Mouse (Mus musculus) lung, embryonic 15.5 days (tissue): ENCODE data around the gene Pik3c2g. TPM values are rescaled to one million over a fixed set of nuclear protein-coding genes. Genes with fewer than 3 reads are reported as not detected.

Experiments
- ATAC-seq: fragments of 200-750 bp; cut with Nextera tagmentation; 2 replicates; pipeline ENCODE4 v1.8.0; 2017; ENCODE audit warnings: moderate number of reproducible peaks, borderline replicate concordance; ENCODE audit not compliant: low FRiP score, low TSS enrichment; ENCODE audit errors: extremely low read depth
- H3K27ac ChIP-seq: fragments of 300-500 bp; sonication (generic); 2 replicates; pipeline ENCODE4 v1.5.1; 2015; ENCODE audit warnings: moderate library complexity, mild to moderate bottlenecking, inconsistent platforms
- H3K27me3 ChIP-seq: fragments of 300-500 bp; sonication (generic); 2 replicates; pipeline ENCODE4 v1.6.1; 2015; ENCODE audit warnings: inconsistent platforms
- H3K36me3 ChIP-seq: fragments of 300-500 bp; sonication (generic); 2 replicates; pipeline ENCODE4 v1.6.1; 2015; ENCODE audit warnings: inconsistent platforms
- H3K4me1 ChIP-seq: fragments of 300-500 bp; sonication (generic); 2 replicates; pipeline ENCODE4 v1.6.1; 2015; ENCODE audit warnings: inconsistent platforms
- H3K4me2 ChIP-seq: fragments of 300-500 bp; sonication (generic); 2 replicates; pipeline ENCODE4 v1.6.1; 2015; ENCODE audit warnings: inconsistent platforms, mild to moderate bottlenecking, moderate library complexity
- H3K4me3 ChIP-seq: fragments of 300-500 bp; sonication (generic); 2 replicates; pipeline ENCODE4 v1.5.1; 2015; ENCODE audit warnings: mild to moderate bottlenecking, inconsistent platforms
- H3K9ac ChIP-seq: fragments of 300-500 bp; sonication (generic); 2 replicates; pipeline ENCODE4 v1.6.1; 2015; ENCODE audit warnings: inconsistent platforms
- H3K9me3 ChIP-seq: fragments of 300-500 bp; sonication (generic); 2 replicates; pipeline ENCODE4 v1.6.1; 2016; ENCODE audit warnings: inconsistent platforms
- WGBS: fragments of 180-500 bp; shearing (Covaris S2); methylation state at CpG from one replicate; pipeline ENCODE4 v1.1.7; 2015; 5-methylcytosine and 5-hydroxymethylcytosine counted together
- polyA plus RNA-seq: library from polyadenylated mRNA; unstranded; fragments of >200 nt; fragmentation: Nextera tagmentation; extraction: Ambion mirVana; gene quantifications from 2 replicates; pipeline ENCODE4 v1.2.1, GENCODE M21; 2015

Pik3c2g gene
- polyA plus RNA-seq, 1 experiment from 2014 or later = 1.9 TPM

DNA sequence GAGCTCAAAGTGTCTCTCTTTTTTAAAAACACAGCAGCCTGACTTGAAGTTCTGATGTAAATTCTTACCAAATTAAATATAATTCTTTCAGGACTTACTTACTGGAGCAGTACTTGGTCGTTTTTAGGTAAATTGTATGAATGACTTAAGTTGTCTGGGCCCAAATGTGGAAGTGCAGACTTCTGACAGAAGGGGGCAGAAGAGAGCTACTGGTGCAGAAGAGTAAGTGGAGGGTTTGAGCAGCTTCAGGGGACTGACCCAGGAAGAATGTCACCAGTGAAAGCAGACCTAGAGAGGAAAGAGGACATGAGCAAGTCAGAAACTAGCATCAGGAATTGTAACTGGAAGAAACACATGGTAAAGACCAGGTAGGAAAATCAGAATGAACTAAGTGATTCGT is 193.0 kb downstream of the Pik3c2g start:
- no peak for ATAC-seq
- H3K27ac ChIP-seq = no peak overlapping the region

GRCm38 (mm10) chr6:139789479-139789878 is 202.5 kb downstream of the Pik3c2g start:
- no peaks in the 10 kb centered on the region for H3K9me3 ChIP-seq
- no peak overlapping the region for H3K27ac ChIP-seq
- H3K4me3 ChIP-seq = no peak overlapping the region
- H3K4me1 ChIP-seq = no peaks in the 10 kb centered on the region
- no peaks in the 10 kb centered on the region for H3K27me3 ChIP-seq
- WGBS = 24% methylated on average over 4 of the region's 4 CpGs
- no peak overlapping the region for H3K4me2 ChIP-seq
- ATAC-seq = no peak; the same call in 1 of the 2 replicates
- no peaks in the 10 kb centered on the region for H3K36me3 ChIP-seq
- H3K9ac ChIP-seq = no peak overlapping the region

More for the DNA sequence above, 193.0 kb downstream of the Pik3c2g start:
- WGBS = 78% methylated on average over 2 of the region's 2 CpGs
- Histone ChIP-seq H3K4me3 (no peak overlapping the region), H3K4me1 (peaks cover 9% of the 10 kb centered on the region; the same call in 1 of the 2 replicates), H3K9ac (no peak overlapping the region), H3K4me2 (no peak overlapping the region), H3K36me3 (no peaks in the 10 kb centered on the region), H3K9me3 (no peaks in the 10 kb centered on the region), H3K27me3 (no peaks in the 10 kb centered on the region)

DNA sequence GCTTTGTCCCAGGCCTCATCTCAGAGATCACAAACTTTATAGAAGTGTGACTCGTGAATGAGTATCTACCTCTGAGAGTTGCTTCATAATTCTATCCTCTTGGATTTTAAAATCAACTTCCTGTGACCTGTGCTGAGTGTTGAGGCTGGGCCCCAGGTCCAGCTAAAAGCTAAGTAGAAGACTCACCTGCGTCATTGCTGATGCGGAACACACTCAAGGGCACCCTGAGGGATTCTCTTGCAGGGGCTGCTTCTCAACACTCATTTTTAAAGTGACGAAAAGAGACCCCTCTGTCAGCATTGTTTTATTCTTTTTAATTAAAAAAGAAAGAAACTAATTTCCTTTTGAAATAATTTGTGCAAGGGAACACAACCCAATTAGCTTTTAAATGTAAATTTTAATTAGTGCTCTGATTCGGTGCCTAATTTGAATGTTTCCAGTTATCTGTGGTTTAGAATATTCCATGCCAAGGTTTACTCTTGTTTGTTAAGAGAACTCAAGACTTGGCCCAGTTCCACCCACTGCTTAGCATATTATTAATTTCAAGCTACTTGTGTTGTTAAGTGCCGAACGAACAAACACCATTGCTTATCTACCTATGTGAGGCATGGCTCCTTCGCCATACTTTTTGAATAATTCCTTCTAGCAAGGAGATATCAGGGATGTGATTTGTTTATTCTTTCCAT is 212.7 kb downstream of the Pik3c2g start:
- Histone ChIP-seq H3K27ac (no peak overlapping the region), H3K36me3 (no peaks in the 10 kb centered on the region), H3K4me1 (peaks cover 7% of the 10 kb centered on the region), H3K9ac (no peak overlapping the region), H3K4me3 (no peak overlapping the region), H3K4me2 (no peak overlapping the region), H3K27me3 (no peaks in the 10 kb centered on the region), H3K9me3 (no peaks in the 10 kb centered on the region)
- no peak for ATAC-seq
- WGBS = 68% methylated on average over 8 of the region's 8 CpGs

GRCm38 (mm10) chr6:139821916-139822315 is 234.9 kb downstream of the Pik3c2g start:
- no peak for ATAC-seq
- Histone ChIP-seq H3K27ac (no peak overlapping the region), H3K9ac (no peak overlapping the region), H3K27me3 (no peaks in the 10 kb centered on the region), H3K4me1 (no peaks in the 10 kb centered on the region), H3K36me3 (no peaks in the 10 kb centered on the region), H3K9me3 (no peaks in the 10 kb centered on the region), H3K4me2 (no peak overlapping the region), H3K4me3 (no peak overlapping the region)
- WGBS = 57% methylated on average over 8 of the region's 8 CpGs

- no peak for ATAC-seq
- Histone ChIP-seq H3K36me3 (no peaks in the 10 kb centered on the region), H3K9me3 (no peaks in the 10 kb centered on the region), H3K27ac (no peak overlapping the region), H3K4me3 (no peak overlapping the region), H3K9ac (no peak overlapping the region), H3K4me1 (peaks cover 15% of the 10 kb centered on the region), H3K4me2 (no peak overlapping the region), H3K27me3 (no peaks in the 10 kb centered on the region)
- WGBS = 58% methylated on average over 6 of the region's 6 CpGs
These were observed 251.2 kb downstream of the Pik3c2g start for GRCm38 (mm10) chr6:139838239-139838638.

- H3K27ac ChIP-seq = no peak overlapping the region
- no peak for ATAC-seq
- no peak overlapping the region for H3K4me3 ChIP-seq
- no peak overlapping the region for H3K4me2 ChIP-seq
- no peaks in the 10 kb centered on the region for H3K36me3 ChIP-seq
- no peak overlapping the region for H3K9ac ChIP-seq
- peaks cover 15% of the 10 kb centered on the region for H3K4me1 ChIP-seq
- H3K27me3 ChIP-seq = no peaks in the 10 kb centered on the region
- WGBS = 82% methylated on average over 3 of the region's 3 CpGs
- H3K9me3 ChIP-seq = no peaks in the 10 kb centered on the region
These were observed 251.7 kb downstream of the Pik3c2g start for GRCm38 (mm10) chr6:139838713-139839112.

DNA sequence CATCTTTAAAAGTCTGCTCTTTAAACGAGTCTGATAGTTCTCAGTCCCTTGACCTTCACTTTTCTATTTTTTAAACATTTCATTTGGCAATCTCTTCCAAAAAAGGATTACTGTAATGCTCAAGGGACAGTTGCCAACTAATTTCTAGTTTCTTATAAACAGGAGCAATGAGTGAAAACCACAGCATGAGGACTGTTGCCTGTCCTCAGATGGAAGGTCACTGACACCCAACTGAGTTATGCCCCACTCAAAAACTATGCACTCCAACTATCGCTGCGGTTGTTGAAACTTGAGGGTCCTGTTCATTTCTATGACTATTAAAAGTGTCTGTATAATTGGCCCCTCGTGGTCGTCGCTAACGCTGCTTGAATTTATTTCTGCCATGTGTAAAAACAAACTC is 252.9 kb downstream of the Pik3c2g start:
- no peak overlapping the region for H3K9ac ChIP-seq
- no peak overlapping the region for H3K4me3 ChIP-seq
- H3K4me2 ChIP-seq = no peak overlapping the region
- peaks cover 15% of the 10 kb centered on the region for H3K4me1 ChIP-seq
- ATAC-seq = peak; percentile 56; the same call in 1 of the 2 replicates
- 42% methylated on average over 7 of the region's 7 CpGs for WGBS
- H3K27me3 ChIP-seq = no peaks in the 10 kb centered on the region
- H3K27ac ChIP-seq = peak overlapping the region; percentile 35; the same call in 1 of the 2 replicates
- no peaks in the 10 kb centered on the region for H3K9me3 ChIP-seq
- no peaks in the 10 kb centered on the region for H3K36me3 ChIP-seq

- Histone ChIP-seq H3K27me3 (no peaks in the 10 kb centered on the region), H3K4me1 (peaks cover 15% of the 10 kb centered on the region), H3K36me3 (no peaks in the 10 kb centered on the region), H3K27ac (no peak overlapping the region), H3K4me2 (no peak overlapping the region), H3K4me3 (no peak overlapping the region), H3K9ac (no peak overlapping the region), H3K9me3 (no peaks in the 10 kb centered on the region)
- peak; percentile 62; the same call in 1 of the 2 replicates for ATAC-seq
- WGBS = 53% methylated on average over 8 of the region's 8 CpGs
These were observed 254.3 kb downstream of the Pik3c2g start for GRCm38 (mm10) chr6:139841272-139841671.

DNA sequence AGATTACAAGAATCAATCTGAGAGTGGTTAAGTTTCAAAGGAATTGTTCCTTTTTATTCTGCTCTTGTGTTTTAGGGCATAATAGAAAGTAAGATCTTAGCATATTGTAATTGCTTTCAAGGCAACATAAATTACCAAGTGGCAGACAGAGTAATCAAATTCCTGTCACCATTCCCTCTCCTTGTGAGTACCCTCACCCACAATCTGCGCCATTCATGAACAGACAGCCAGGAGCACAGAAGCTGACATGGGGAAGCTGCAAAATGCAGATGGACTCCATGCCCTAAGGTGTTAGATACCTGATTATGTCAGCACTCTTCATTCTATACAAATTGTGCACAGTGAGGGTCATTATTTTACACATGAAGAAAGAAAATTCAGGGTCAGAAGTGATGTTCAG is 255.6 kb downstream of the Pik3c2g start:
- Histone ChIP-seq H3K27me3 (no peaks in the 10 kb centered on the region), H3K9me3 (no peaks in the 10 kb centered on the region), H3K36me3 (no peaks in the 10 kb centered on the region), H3K4me1 (peaks cover 15% of the 10 kb centered on the region), H3K4me3 (no peak overlapping the region), H3K9ac (no peak overlapping the region), H3K4me2 (no peak overlapping the region), H3K27ac (no peak overlapping the region)
- ATAC-seq = no peak
- WGBS = 92% methylated on average over 1 of the region's 1 CpGs

GRCm38 (mm10) chr6:139843531-139843930 is 256.5 kb downstream of the Pik3c2g start:
- H3K27ac ChIP-seq = no peak overlapping the region

GRCm38 (mm10) chr6:139846889-139847544 is 260.0 kb downstream of the Pik3c2g start:
- Histone ChIP-seq H3K36me3 (no peaks in the 10 kb centered on the region), H3K4me2 (no peak overlapping the region), H3K27me3 (no peaks in the 10 kb centered on the region), H3K9me3 (no peaks in the 10 kb centered on the region), H3K27ac (no peak overlapping the region), H3K9ac (no peak overlapping the region), H3K4me3 (no peak overlapping the region), H3K4me1 (no peaks in the 10 kb centered on the region)
- WGBS = 37% methylated on average over 7 of the region's 7 CpGs
- ATAC-seq = no peak

More at GRCm38 (mm10) chr6:139843531-139843930, 256.5 kb downstream of the Pik3c2g start:
- H3K27me3 ChIP-seq = no peaks in the 10 kb centered on the region
- no peak for ATAC-seq
- no peaks in the 10 kb centered on the region for H3K9me3 ChIP-seq
- no peak overlapping the region for H3K4me2 ChIP-seq
- H3K9ac ChIP-seq = no peak overlapping the region
- 65% methylated on average over 4 of the region's 4 CpGs for WGBS
- H3K4me1 ChIP-seq = peaks cover 13% of the 10 kb centered on the region
- no peak overlapping the region for H3K4me3 ChIP-seq
- H3K36me3 ChIP-seq = no peaks in the 10 kb centered on the region

DNA sequence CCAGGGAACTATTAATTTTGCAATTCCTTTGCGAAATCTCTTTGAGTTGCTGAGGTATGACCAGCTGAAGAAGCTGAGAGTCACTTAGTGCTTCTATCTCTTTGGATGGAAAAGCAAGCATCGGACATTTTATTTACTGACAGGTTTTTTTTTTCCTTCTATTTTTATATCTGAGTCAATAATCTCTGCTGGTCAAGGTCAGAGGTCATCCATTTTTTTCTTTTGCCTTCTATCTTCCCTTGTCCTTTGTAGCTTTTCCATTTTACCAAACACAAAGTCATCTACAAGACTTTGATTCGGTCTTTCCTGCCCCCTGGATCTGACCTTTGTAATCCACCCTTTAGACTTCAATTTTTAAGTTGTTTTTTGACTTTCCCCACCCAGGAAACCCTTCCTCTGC is 262.9 kb downstream of the Pik3c2g start:
- H3K9me3 ChIP-seq = no peaks in the 10 kb centered on the region
- no peaks in the 10 kb centered on the region for H3K27me3 ChIP-seq
- no peak overlapping the region for H3K4me2 ChIP-seq
- no peak overlapping the region for H3K27ac ChIP-seq
- no peaks in the 10 kb centered on the region for H3K4me1 ChIP-seq
- no peak overlapping the region for H3K4me3 ChIP-seq
- WGBS = 62% methylated on average over 3 of the region's 3 CpGs
- no peaks in the 10 kb centered on the region for H3K36me3 ChIP-seq
- no peak overlapping the region for H3K9ac ChIP-seq
- ATAC-seq = no peak
